Comparison of ENCODE assay signal across 11 mouse cellular contexts in the genomic region with DNA sequence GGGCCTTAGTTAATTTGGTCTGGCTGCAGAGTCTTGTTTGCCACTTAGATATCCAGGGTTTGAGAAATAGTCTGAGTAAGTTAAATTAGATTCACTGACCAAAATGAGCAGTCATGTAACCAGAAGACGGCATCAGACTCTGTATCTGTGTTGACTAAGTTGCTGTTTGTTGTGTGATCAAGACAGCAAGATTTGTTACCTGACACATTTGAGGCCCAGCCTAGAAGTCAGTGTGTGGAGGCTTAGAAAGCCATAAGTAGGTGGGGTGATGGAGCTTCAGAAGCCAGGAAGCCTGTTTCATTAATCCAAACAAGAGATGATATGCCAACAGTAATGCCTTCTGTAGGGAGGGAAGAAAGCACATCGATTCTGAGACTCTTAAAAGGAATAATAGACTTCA. TPM values are rescaled to one million over a fixed set of nuclear protein-coding genes. Genes with fewer than 3 reads are reported as not detected.
DNase-seq lines count a peak whose midpoint lies in the region; ATAC-seq and TF ChIP-seq lines count a peak whose summit lies in the region.
"Had no signal": no experiment of that assay in that cellular context is flagged by ENCODE, and none has a peak within 500 bp of the region (broad histone marks: within the 10 kb centered on the region; RNA-seq: fewer than 3 reads in every experiment).

No protein-coding gene starts in this region.

- peaks cover 7% of the 10 kb centered on the region; the same call in 1 of the 2 replicates for H3K79me2 ChIP-seq in heart, adult 2 months (replicated peaks; ENCODE audit: control insufficient read depth, insufficient read depth, low read length)

- TF ChIP-seq CTCF in heart, adult 2 months (IDR thresholded peaks at IDR 0.05) = no peak
- TF ChIP-seq CTCF in left cerebral cortex, adult 2 months (IDR thresholded peaks at IDR 0.05) = no peak

- no peak for TF ChIP-seq POLR2A in heart, adult 2 months (IDR thresholded peaks at IDR 0.05; ENCODE audit: insufficient read depth, low read depth, low read length)

- H3K4me3 ChIP-seq in heart, adult 2 months = no peak overlapping the region
- H3K4me3 ChIP-seq in left cerebral cortex, adult 2 months = no peak overlapping the region
- H3K4me3 ChIP-seq in embryonic facial prominence, embryonic 15.5 days (replicated peaks) = no peak overlapping the region
- no peak overlapping the region for H3K4me3 ChIP-seq in liver, embryonic 16.5 days (ENCODE audit: low read depth, low read length)
- H3K4me3 ChIP-seq: forebrain, embryonic 13.5 days; midbrain, embryonic 12.5 days had no signal

- H3K27me3 ChIP-seq in heart, adult 2 months (ENCODE audit: control insufficient read depth, insufficient read depth, low read length) = no peaks in the 10 kb centered on the region
- H3K27me3 ChIP-seq in embryonic facial prominence, embryonic 15.5 days = no peaks in the 10 kb centered on the region
- H3K27me3 ChIP-seq in liver, embryonic 16.5 days (ENCODE audit: control insufficient read depth, insufficient read depth, low read depth, low read length) = no peaks in the 10 kb centered on the region
- H3K27me3 ChIP-seq: forebrain, embryonic 13.5 days; midbrain, embryonic 12.5 days had no signal

- H3K4me2 ChIP-seq in embryonic facial prominence, embryonic 15.5 days (replicated peaks) = no peak overlapping the region
- H3K4me2 ChIP-seq in liver, embryonic 16.5 days (ENCODE audit: low read depth, low read length) = no peak overlapping the region
- H3K4me2 ChIP-seq: forebrain, embryonic 13.5 days; midbrain, embryonic 12.5 days had no signal

- intact Hi-C loops in heart, adult 2 months (cut with DNase I) = no loop called here
- intact Hi-C loops in left cerebral cortex, adult 2 months (cut with DNase I) = no loop called here

- no peak for TF ChIP-seq EP300 in heart, adult 2 months (IDR thresholded peaks at IDR 0.05; ENCODE audit: insufficient read depth, low read depth, low read length)

- no peak overlapping the region for H3K9ac ChIP-seq in heart, adult 2 months (ENCODE audit: low read depth, low read length)
- H3K9ac ChIP-seq in embryonic facial prominence, embryonic 15.5 days = no peak overlapping the region
- H3K9ac ChIP-seq in liver, embryonic 16.5 days (ENCODE audit: low read depth, low read length) = no peak overlapping the region
- H3K9ac ChIP-seq: forebrain, embryonic 13.5 days; midbrain, embryonic 12.5 days had no signal

- H3K36me3 ChIP-seq in heart, adult 2 months (ENCODE audit: control insufficient read depth, insufficient read depth, low read length) = peaks cover 34% of the 10 kb centered on the region
- H3K36me3 ChIP-seq in embryonic facial prominence, embryonic 15.5 days = no peaks in the 10 kb centered on the region
- no peaks in the 10 kb centered on the region for H3K36me3 ChIP-seq in liver, embryonic 16.5 days (ENCODE audit: control insufficient read depth, insufficient read depth)
- H3K36me3 ChIP-seq: midbrain, embryonic 12.5 days had no signal

- no peak for ATAC-seq in embryonic facial prominence, embryonic 15.5 days (ENCODE audit: insufficient number of reproducible peaks, low FRiP score, low TSS enrichment, low read depth)
- ATAC-seq in liver, embryonic 16.5 days (ENCODE audit: low read depth) = no peak
- ATAC-seq: forebrain, embryonic 13.5 days had no signal

- no peaks in the 10 kb centered on the region for H3K9me3 ChIP-seq in embryonic facial prominence, embryonic 15.5 days (replicated peaks)
- no peaks in the 10 kb centered on the region for H3K9me3 ChIP-seq in liver, embryonic 16.5 days (replicated peaks; ENCODE audit: control insufficient read depth, low read length)
- H3K9me3 ChIP-seq: forebrain, embryonic 13.5 days; midbrain, embryonic 12.5 days had no signal

- DNase-seq in heart, adult 2 months = no peak
- no peak for DNase-seq in heart, postnatal 4 days
- no peak for DNase-seq in left cerebral cortex, adult 2 months (ENCODE audit: extremely low spot score in 1 of 2, low spot score in 2 of 2)
- no peak for DNase-seq in left cerebral cortex, adult 9 months (ENCODE audit: low spot score in 2 of 2)
- no peak for DNase-seq in embryo, embryonic 10 days (ENCODE audit: low spot score)
- no peak for DNase-seq in right cerebral cortex, postnatal 4 days
- DNase-seq: cerebellum, postnatal 14 days had no signal

- H3K4me1 ChIP-seq in heart, adult 2 months (ENCODE audit: control insufficient read depth, insufficient read depth, low read length) = peaks cover 14% of the 10 kb centered on the region
- H3K4me1 ChIP-seq in embryonic facial prominence, embryonic 15.5 days = peaks cover 7% of the 10 kb centered on the region; the same call in 1 of the 2 replicates
- H3K4me1 ChIP-seq in liver, embryonic 16.5 days (ENCODE audit: control insufficient read depth, low read depth, low read length) = no peaks in the 10 kb centered on the region; the same call in 1 of the 2 replicates

- WGBS in heart, adult 2 months = 31% methylated on average over 2 of the region's 2 CpGs
- 82% methylated on average over 2 of the region's 2 CpGs for WGBS in embryonic facial prominence, embryonic 15.5 days
- 66% methylated on average over 2 of the region's 2 CpGs for whole genome bisulfite sequencing in liver, embryonic 16.5 days (ENCODE audit: insufficient replicate concordance)

- H3K27ac ChIP-seq in heart, adult 2 months = peak overlapping the region; percentile 80
- peak overlapping the region; percentile 4; the same call in 1 of the 2 replicates for H3K27ac ChIP-seq in left cerebral cortex, adult 2 months
- peak overlapping the region; percentile 69; the same call in 1 of the 2 replicates for H3K27ac ChIP-seq in embryonic facial prominence, embryonic 15.5 days (replicated peaks)
- H3K27ac ChIP-seq in liver, embryonic 16.5 days (ENCODE audit: low read length) = peak overlapping the region; percentile 62
- H3K27ac ChIP-seq: forebrain, embryonic 13.5 days; midbrain, embryonic 12.5 days had no signal

RNA-seq across cellular contexts. Expression of a gene that starts 18.9 kb away (rescaled TPM):
- total RNA-seq in heart, adult 2 months (2021) = 100 to 1,000 TPM; 144 to 155 TPM
- 25.6 and 64.3 TPM in 2 replicates for polyA plus RNA-seq in heart, adult 2 months (2012; rRNA removed)
- 100 to 1,000 TPM; 223 to 250 TPM for total RNA-seq in heart, postnatal 4 days (2021)
- 10 to 100 TPM; 22.4 to 22.8 TPM for total RNA-seq in left cerebral cortex, adult 2 months (2021)
- 121 and 124 TPM in 2 replicates for polyA plus RNA-seq in embryonic facial prominence, embryonic 15.5 days (2015; fragmentation: Nextera tagmentation; extraction: Ambion mirVana)
- polyA plus RNA-seq in liver, embryonic 16.5 days (2015; fragmentation: Nextera tagmentation; extraction: Ambion mirVana) = 80.0 and 83.8 TPM in 2 replicates

Comparison
In these comparisons a context has a peak if more than half of its experiments do, and no peak if none do; other contexts are left out.
1. H3K27ac ChIP-seq: peak in every context shown above with its lines; median percentile 80 in heart, adult 2 months; 69 in embryonic facial prominence, embryonic 15.5 days; 62 in liver, embryonic 16.5 days; 4 in left cerebral cortex, adult 2 months.
2. RNA of a gene that starts 18.9 kb away (total RNA-seq): 223 to 250 TPM in heart, postnatal 4 days and 144 to 155 TPM in heart, adult 2 months; 22.4 to 22.8 TPM in left cerebral cortex, adult 2 months; every median in the first group is over 4 times any median in the second.